Mouse (Mus musculus) CD4-positive, CD25-positive, alpha-beta regulatory T cell, adult 9 weeks (primary cell): ENCODE results near the gene Msh5. TPM values are rescaled to one million over a fixed set of nuclear protein-coding genes. Genes with fewer than 3 reads are reported as not detected.

Experiments used
- polyA plus RNA-seq: library from polyadenylated mRNA; unstranded; fragments of 100-300 nt; shearing (Covaris generic); gene quantifications from one replicate; pipeline ENCODE4 v1.2.1, GENCODE M21; 2017

Gene Msh5
- polyA plus RNA-seq, 1 experiment from 2014 or later = 2.7 TPM

Other genes with a start within 250 kb of the Msh5 start
- gene Cyp21a1, start 242.2 kb downstream of the Msh5 start, polyA plus RNA-seq = not detected
- 39.7 TPM for gene Stk19, start 209.8 kb downstream of the Msh5 start, polyA plus RNA-seq
- 76.3 TPM for gene Dxo, start 209.7 kb downstream of the Msh5 start, polyA plus RNA-seq
- 143 TPM for gene Skiv2l, start 196.5 kb downstream of the Msh5 start, polyA plus RNA-seq
- gene Nelfe, start 196.4 kb downstream of the Msh5 start, polyA plus RNA-seq = 39.1 TPM
- gene Cfb, start 184.2 kb downstream of the Msh5 start, polyA plus RNA-seq = 2.2 TPM
- gene Zbtb12, start 167.3 kb downstream of the Msh5 start, polyA plus RNA-seq = 0.41 TPM
- not detected for gene Gm20547, start 164.7 kb downstream of the Msh5 start, polyA plus RNA-seq
- 3.0 TPM for gene C2, start 148.5 kb downstream of the Msh5 start, polyA plus RNA-seq
- 29.6 TPM for gene Ehmt2, start 148.3 kb downstream of the Msh5 start, polyA plus RNA-seq
- not detected for gene Slc44a4, start 132.3 kb downstream of the Msh5 start, polyA plus RNA-seq
- 107 TPM for gene Neu1, start 115.5 kb downstream of the Msh5 start, polyA plus RNA-seq
- gene Hspa1b, start 87.5 kb downstream of the Msh5 start, polyA plus RNA-seq = 1.3 TPM
- not detected for gene Gm20481, start 76.8 kb downstream of the Msh5 start, polyA plus RNA-seq
- gene Hspa1a, start 74.6 kb downstream of the Msh5 start, polyA plus RNA-seq = 0.56 TPM
- gene Hspa1l, start 74.0 kb downstream of the Msh5 start, polyA plus RNA-seq = not detected
- 38.4 TPM for gene Lsm2, start 64.9 kb downstream of the Msh5 start, polyA plus RNA-seq
- gene Vars, start 45.8 kb downstream of the Msh5 start, polyA plus RNA-seq = 124 TPM
- gene Vwa7, start 30.2 kb downstream of the Msh5 start, polyA plus RNA-seq = 0.17 TPM
- 3.2 TPM for gene Sapcd1, start 18.7 kb downstream of the Msh5 start, polyA plus RNA-seq
- gene Clic1, start 3.2 kb upstream of the Msh5 start, polyA plus RNA-seq = 654 TPM
- 3.6 TPM for gene Ddah2, start 12.3 kb upstream of the Msh5 start, polyA plus RNA-seq
- not detected for gene Ly6g6c, start 18.6 kb upstream of the Msh5 start, polyA plus RNA-seq
- gene Mpig6b, start 19.4 kb upstream of the Msh5 start, polyA plus RNA-seq = not detected
- not detected for gene Ly6g6e, start 30.2 kb upstream of the Msh5 start, polyA plus RNA-seq
- gene Ly6g6d, start 31.3 kb upstream of the Msh5 start, polyA plus RNA-seq = not detected
- not detected for gene Ly6g6f, start 38.9 kb upstream of the Msh5 start, polyA plus RNA-seq
- gene Abhd16a, start 42.5 kb upstream of the Msh5 start, polyA plus RNA-seq = 84.0 TPM
- gene Ly6g5c, start 61.5 kb upstream of the Msh5 start, polyA plus RNA-seq = not detected
- 2.5 TPM for gene Ly6g5b, start 68.7 kb upstream of the Msh5 start, polyA plus RNA-seq
- gene Gpank1, start 74.7 kb upstream of the Msh5 start, polyA plus RNA-seq = 70.3 TPM
- 338 TPM for gene Csnk2b, start 75.3 kb upstream of the Msh5 start, polyA plus RNA-seq
- gene D17H6S53E, start 79.6 kb upstream of the Msh5 start, polyA plus RNA-seq = 4.3 TPM
- not detected for gene Apom, start 85.3 kb upstream of the Msh5 start, polyA plus RNA-seq
- gene Bag6, start 88.4 kb upstream of the Msh5 start, polyA plus RNA-seq = 57.4 TPM
- 29.3 TPM for gene Prrc2a, start 118.2 kb upstream of the Msh5 start, polyA plus RNA-seq
- gene Aif1, start 129.3 kb upstream of the Msh5 start, polyA plus RNA-seq = 5.1 TPM
- gene Lst1, start 141.7 kb upstream of the Msh5 start, polyA plus RNA-seq = 11.8 TPM
- gene Ltb, start 147.7 kb upstream of the Msh5 start, polyA plus RNA-seq = 818 TPM
- gene Tnf, start 155.3 kb upstream of the Msh5 start, polyA plus RNA-seq = 55.3 TPM
- gene Lta, start 158.6 kb upstream of the Msh5 start, polyA plus RNA-seq = 130 TPM
- 1.2 TPM for gene Gm16181, start 174.1 kb upstream of the Msh5 start, polyA plus RNA-seq
- 5.8 TPM for gene Atp6v1g2, start 186.9 kb upstream of the Msh5 start, polyA plus RNA-seq
- gene Nfkbil1, start 189.0 kb upstream of the Msh5 start, polyA plus RNA-seq = 10.5 TPM
- 286 TPM for gene Ddx39b, start 195.0 kb upstream of the Msh5 start, polyA plus RNA-seq
- gene H2-D1, start 216.0 kb upstream of the Msh5 start, polyA plus RNA-seq = 5,181 TPM